Mouse (Mus musculus) gastrocnemius, postnatal 36 days (tissue): ENCODE data around the gene Fgfr2. TPM values are rescaled to one million over a fixed set of nuclear protein-coding genes. Genes with fewer than 3 reads are reported as not detected.

Experiments used
- DNase-seq, 2 experiments: peaks; one replicate each; pipeline ENCODE4 v3.0.0; 2022
- intact Hi-C: fragments of 180-260 bp; cut with DNase I; formaldehyde crosslinking; loops from one replicate; pipeline ENCODE4 v1.15.1; 2025
- total RNA-seq, 2 experiments: library from RNA; stranded (reverse); gene quantifications; 2 replicates each; pipeline ENCODE4 v1.2.3; 2021

The Fgfr2 gene
- total RNA-seq, 2 experiments from 2014 or later = 0.28 to 0.49 TPM

- intact Hi-C loops = no loop called here
- DNase-seq = no peak
These were observed 1471.0 kb downstream of the Fgfr2 start for GRCm38 (mm10) chr7:131651921-131652694.

DNA sequence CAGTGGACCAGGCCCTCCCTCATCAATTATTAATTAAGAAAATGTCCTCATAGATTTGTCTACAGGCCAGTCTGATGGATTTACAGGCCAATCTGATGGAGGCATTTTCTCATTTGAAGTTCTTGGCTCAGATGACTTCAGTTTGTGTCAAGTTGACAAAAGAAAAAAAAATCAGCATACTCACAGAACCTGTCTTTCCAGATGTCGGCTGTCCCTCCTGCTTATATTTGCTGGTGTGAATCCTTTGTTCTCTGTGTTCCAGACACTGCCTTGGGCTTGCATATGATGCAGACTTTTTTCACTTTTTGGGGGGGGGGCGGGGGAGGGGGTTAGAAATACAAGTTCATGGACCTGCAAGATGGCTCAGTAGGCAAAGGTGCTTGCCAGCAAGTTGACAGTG is 1472.9 kb downstream of the Fgfr2 start:
- intact Hi-C loops = no loop called here
- DNase-seq = no peak

- intact Hi-C loops = no loop called here
- no peak for DNase-seq
These were observed 1474.9 kb downstream of the Fgfr2 start for GRCm38 (mm10) chr7:131648276-131648675.

DNA sequence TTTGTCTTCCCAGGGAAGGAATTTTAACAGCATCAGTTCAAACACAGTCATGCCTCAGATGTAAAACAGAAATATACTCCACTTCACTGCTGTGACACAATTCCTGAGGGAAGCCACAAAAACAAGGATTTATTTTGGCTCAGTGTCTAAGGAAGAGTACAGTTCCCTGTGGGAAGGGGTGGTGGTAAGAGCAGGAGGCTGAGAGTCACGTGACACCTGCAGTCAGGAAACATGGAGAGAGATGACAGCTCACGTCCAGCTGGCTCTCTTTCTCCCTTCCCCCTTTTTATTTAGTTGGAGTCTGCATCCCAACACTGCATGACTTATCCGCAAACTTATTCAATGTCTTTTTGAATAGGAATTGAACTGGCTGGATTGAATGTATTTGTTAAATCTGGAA is 1475.6 kb downstream of the Fgfr2 start:
- no peak for DNase-seq
- intact Hi-C loops = no loop called here

DNA sequence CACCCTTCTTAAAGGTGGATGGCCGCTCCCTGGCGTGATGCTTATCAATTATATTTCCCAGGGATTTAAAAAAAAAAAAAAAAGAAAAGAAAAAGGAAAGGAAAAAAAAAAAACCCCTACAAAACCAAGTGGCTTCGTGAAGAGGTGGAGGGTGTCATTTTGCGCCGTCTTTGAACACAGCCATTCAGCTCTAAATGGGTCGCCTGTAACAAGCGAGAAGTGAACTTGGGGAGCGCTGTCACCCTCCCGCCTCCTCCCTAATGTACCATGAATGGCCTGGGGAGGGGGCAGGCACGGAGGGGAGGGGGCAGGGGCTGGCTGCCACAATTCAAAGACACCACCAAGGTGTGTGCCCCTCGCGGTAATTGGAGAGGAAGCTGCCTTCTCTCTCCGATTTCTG is 1478.6 kb downstream of the Fgfr2 start:
- DNase-seq = no peak
- intact Hi-C loops = no loop called here

DNA sequence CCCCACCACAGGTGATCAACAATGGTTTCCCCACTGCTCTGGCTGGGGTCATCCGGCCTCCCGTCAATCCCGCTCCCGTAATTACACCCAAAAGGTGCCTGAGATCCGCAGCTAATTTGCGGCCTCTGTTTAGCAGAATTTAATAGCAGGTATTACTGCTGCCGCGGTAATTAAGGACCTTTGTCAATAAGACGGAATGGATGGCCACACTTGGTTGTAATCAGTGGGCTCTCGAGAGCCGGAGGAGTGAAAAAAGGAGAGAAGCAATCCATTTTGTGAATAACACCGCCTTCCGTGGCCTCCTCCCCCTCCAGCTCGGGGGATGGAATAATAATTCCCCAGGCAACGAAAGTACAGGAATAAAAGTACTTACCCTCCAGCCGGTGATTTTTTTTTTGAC is 1479.1 kb downstream of the Fgfr2 start:
- no peak for DNase-seq
- intact Hi-C loops = no loop called here

GRCm38 (mm10) chr7:131643341-131643840 is 1479.8 kb downstream of the Fgfr2 start:
- intact Hi-C loops = no loop called here
- no peak for DNase-seq

DNA sequence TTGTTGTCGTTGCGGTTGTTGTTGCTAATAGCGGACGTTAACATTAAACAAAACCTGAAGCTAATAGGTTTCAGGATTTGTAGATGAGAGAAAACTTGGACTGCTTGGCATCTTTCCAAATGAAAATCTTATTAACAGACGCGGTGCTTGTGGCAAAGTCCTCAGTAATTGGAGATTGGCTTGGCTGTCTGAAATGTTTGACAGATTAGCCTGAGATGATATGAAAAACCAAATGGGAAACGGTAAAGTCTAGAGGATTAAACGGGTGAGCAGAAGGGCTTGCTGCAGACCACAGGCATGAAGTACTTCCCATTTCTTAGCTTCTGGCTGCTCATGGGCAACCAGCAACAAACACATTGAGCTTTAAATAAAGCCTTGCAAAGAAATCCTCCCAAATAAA is 1493.6 kb downstream of the Fgfr2 start:
- DNase-seq = no peak
- intact Hi-C loops = no loop called here

- no peak for DNase-seq
- intact Hi-C loops = no loop called here
These were observed 1494.2 kb downstream of the Fgfr2 start for GRCm38 (mm10) chr7:131628846-131629391.

DNA sequence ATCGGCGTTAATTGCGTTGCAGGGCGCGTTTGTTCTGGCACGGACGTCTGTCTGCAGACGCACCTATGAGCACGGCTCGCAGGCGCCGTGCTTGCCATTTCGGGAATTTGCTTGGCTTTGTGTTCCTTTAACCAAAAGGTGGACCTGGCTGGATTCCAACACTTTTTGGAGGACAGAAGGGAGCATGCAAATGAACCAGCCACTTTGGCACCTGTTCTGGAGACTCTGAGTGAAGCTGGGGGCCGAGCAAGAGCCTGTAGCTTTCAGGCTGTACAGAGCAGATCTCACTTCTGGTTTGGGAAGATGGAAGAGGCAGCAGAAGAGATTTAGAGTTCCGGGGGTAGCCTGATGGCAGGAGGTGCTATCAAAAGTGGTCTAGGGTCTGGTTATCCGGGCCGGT is 1494.8 kb downstream of the Fgfr2 start:
- no peak for DNase-seq
- intact Hi-C loops = no loop called here

DNA sequence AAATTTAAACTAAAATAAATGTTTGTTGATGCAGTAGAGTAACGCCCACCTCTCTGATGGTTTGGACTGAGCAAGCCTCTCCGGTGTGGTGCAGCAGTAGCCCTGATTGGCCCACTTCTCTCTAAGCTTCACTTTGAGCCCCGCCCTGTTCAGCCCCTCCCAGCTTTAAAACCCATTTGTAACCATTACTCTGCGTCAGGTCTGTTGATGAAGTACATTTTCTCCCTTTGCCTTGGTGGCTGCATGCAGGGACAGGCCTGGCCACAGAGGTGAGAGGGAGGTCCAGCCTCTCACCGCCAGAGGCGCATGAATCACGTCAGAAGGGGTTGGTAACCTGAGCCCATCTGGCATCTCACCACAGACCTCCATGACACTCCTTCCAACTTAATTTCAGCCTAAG is 1513.5 kb downstream of the Fgfr2 start:
- DNase-seq = no peak
- intact Hi-C loops = no loop called here

GRCm38 (mm10) chr7:131608049-131608448 is 1515.1 kb downstream of the Fgfr2 start:
- no peak for DNase-seq
- intact Hi-C loops = no loop called here

DNA sequence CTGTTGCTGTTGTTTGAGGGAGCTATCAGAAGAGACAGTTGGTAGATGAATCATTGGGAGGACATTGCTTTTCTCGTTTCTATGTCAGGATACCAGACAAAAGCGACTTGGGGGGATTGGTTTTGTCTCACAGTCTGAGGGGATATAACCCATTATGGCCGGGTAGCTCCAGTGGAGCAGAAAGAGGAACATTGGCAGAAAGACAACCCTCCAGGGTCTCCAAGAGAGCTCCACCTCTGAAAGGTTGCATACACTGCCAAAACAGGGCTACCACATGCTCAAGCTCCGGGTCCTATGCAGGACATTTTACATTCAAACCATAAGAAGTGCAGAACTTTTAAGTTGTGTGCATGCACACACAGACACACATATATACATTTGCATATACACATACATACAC is 1517.7 kb downstream of the Fgfr2 start:
- no peak for DNase-seq
- intact Hi-C loops = no loop called here

DNA sequence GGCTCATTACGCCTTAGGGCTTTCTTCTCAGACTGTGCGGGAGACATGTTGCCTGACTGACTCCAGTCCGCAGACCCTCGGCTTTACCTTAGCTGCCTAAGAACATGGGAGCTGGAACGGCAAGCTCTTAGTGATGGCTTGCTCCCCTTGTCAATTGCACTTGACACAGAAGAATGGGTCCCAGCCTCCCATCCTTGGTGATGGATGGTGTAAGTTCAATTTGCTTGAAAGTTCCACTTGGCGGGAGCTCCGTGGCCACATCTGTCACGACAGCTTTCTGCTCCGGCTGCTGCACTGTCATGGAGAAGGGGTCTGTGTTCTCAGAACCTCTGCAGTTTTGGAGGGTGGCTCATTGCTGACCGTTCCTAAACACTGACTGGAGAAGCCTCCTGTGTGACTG is 1518.2 kb downstream of the Fgfr2 start:
- intact Hi-C loops = no loop called here
- no peak for DNase-seq

GRCm38 (mm10) chr7:131603186-131603585 is 1520.0 kb downstream of the Fgfr2 start:
- intact Hi-C loops = no loop called here

DNA sequence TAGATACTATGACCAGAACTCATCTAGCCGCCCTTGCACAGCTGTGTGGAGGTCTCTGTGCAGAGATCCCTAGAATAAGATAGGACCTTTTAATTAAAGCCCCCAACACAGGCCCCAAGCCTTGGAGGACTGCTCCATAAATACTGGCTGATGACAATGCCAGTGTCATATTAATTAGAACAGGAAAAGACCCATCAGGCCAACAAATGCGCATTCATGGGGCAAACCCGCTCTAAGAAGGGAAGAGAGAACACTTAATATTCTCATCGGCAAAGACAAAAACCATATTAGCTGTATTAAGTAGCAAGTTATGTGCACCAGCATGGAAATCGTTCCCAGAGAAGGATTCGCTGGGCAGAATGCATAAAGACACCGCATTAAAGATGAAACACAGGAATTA is 1521.0 kb downstream of the Fgfr2 start:
- intact Hi-C loops = no loop called here
- no peak for DNase-seq

More at GRCm38 (mm10) chr7:131603186-131603585, 1520.0 kb downstream of the Fgfr2 start:
- DNase-seq = no peak

GRCm38 (mm10) chr7:131598483-131598824 is 1524.7 kb downstream of the Fgfr2 start:
- no peak for DNase-seq
- intact Hi-C loops = no loop called here

DNA sequence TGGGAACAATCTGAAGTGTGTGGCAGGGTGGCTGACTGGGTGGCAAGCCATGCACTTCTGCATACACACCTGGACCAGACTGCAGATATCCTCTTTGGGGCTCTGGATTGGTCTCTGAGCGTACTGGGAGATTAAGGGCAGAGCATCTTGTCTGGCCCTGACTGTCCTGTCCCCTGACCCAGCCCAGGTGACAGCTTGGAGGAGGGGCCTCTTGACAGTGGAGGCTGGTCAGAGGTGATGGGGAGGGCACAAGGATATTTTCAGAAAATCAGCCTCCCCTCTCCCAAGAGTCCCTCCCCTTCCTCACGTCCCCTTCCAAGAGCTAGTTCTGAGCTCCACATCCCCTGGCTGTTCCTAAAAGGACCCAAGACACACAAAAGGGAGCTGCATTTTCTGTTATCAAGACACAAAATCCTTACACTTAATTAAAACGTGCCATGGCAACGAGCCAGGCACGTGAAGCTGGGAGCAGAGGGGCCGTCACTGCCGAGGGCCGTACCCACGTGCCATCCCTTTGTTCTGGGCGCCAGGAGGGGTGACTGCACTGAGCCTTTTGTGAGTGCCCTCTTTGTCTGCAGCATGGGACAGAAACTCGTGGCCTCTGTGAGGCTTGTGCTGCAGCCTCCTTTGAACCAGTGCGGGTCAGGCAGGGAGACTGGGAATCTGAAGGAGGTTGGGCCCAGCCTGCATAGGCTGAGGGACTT is 1525.2 kb downstream of the Fgfr2 start:
- no peak for DNase-seq
- intact Hi-C loops = no loop called here

DNA sequence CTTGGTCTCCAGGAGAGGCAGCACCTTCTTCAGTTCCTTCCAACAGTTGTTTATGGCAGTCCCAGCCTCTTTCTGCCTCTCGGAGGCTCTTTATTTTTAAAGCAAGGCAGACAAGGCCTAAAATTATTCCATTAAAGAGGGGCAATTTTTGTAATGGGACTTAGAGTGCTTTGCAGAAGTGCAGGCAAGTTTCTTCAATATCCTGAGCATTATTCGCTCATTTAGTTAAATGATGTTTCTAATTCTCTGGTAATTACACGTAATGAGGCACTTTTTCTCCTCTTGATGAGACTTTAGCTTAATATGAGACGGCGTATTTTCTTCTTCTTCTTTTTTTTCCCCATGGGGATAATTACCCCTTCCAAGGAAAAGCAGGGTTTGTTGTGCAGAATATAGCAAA is 1537.6 kb downstream of the Fgfr2 start:
- intact Hi-C loops = no loop called here
- DNase-seq = no peak

- intact Hi-C loops = no loop called here
- no peak for DNase-seq
These were observed 1541.0 kb downstream of the Fgfr2 start for GRCm38 (mm10) chr7:131582178-131582577.

- no peak for DNase-seq
- intact Hi-C loops = no loop called here
These were observed 1547.9 kb downstream of the Fgfr2 start for GRCm38 (mm10) chr7:131575246-131575645.

DNA sequence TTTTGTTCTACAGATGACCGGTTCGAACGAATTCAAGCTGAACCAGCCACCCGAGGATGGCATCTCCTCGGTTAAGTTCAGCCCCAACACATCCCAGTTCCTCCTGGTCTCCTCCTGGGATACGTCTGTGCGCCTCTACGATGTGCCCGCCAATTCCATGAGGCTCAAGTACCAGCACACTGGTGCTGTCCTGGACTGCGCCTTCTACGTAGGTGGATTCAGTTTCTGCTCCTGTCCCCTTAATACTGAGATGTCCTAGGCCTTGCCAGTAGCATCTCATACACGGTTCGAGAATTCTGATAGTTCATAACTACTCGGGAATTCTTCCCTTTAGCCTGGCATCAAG is 1562.5 kb downstream of the Fgfr2 start:
- intact Hi-C loops = loop anchor here (10.0 kb wide), 1 partner anchor 1036 kb away; the partner anchor contains the start of gene Ate1

More for the DNA sequence above, 1562.5 kb downstream of the Fgfr2 start:
- no peak for DNase-seq
